Mouse (Mus musculus): ENCODE results near the gene Cand1.

DNA sequence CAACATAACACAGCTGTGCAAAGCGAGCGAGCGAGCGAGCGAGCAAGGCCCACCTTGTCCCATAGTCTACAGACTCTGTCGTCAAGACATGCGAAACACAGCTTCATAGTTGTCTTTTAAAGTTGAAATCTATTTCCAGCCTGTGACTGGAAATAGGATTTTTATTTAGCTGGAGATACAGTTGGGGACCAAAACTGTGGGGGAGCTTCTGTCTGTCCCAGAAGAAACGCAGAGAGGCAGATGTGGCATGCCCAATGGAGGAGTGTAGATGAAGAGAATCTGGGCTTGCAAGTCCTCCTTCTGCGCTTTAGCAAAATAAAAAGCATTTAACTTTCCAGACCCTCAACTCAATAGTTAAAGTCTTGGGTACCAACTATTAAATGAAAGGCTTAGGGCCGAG lies 32.1 kb upstream of the Cand1 start:
- TF ChIP-seq MAX (IDR thresholded peaks at IDR 0.05; ENCODE audit: low read length) (no peak), POLR2AphosphoS2 (IDR thresholded peaks at IDR 0.05; ENCODE audit: low read length) (no peak), CTCF (IDR thresholded peaks at IDR 0.05 in 2 of 3, conservative IDR thresholded peaks at IDR 0.05 in 1 of 3; ENCODE audit: control insufficient read depth in 1 of 3, insufficient read depth in 1 of 3, low read depth in 2 of 3, low read length in 3 of 3, poor library complexity in 1 of 3, severe bottlenecking in 1 of 3) (no peak), BHLHE40 (IDR thresholded peaks at IDR 0.05; ENCODE audit: borderline replicate concordance, low read depth, low read length) (no peak), NELFE (IDR thresholded peaks at IDR 0.05; ENCODE audit: low read depth, low read length) (no peak), ZNF384 (IDR thresholded peaks at IDR 0.05; ENCODE audit: low read depth, low read length) (no peak), USF2 (IDR thresholded peaks at IDR 0.05; ENCODE audit: borderline replicate concordance in 1 of 2, insufficient read depth in 1 of 2, low read depth in 1 of 2, low read length in 2 of 2) (no peak), MYC (IDR thresholded peaks at IDR 0.05; ENCODE audit: low read depth, low read length) (no peak), HCFC1 (IDR thresholded peaks at IDR 0.05; ENCODE audit: low read depth, low read length) (no peak), NRF1 (IDR thresholded peaks at IDR 0.05; ENCODE audit: insufficient read depth, low read depth, low read length, poor library complexity, severe bottlenecking) (no peak), EP300 (IDR thresholded peaks at IDR 0.05; ENCODE audit: low read depth in 1 of 2, low read length in 2 of 2) (no peak), CHD2 (IDR thresholded peaks at IDR 0.05; ENCODE audit: low read length) (no peak)
